Mouse (Mus musculus) left cerebral cortex, postnatal 25 days (tissue): ENCODE data around the gene Wiz. TPM values are rescaled to one million over a fixed set of nuclear protein-coding genes. Genes with fewer than 3 reads are reported as not detected.
A peak's percentile ranks its signal among the peaks of the same experiment; 100 is the strongest.

ENCODE experiments used
- DNase-seq, 2 experiments: peaks; one replicate each; pipeline ENCODE4 v3.0.0; 2022; ENCODE audit warnings: low spot score in 2 of 2, mixed read lengths in 1 of 2
- intact Hi-C: fragments of 180-260 bp; cut with DNase I; formaldehyde crosslinking; loops from one replicate; pipeline ENCODE4 v1.15.1; 2025
- total RNA-seq, 2 experiments: library from RNA; stranded (reverse); gene quantifications; 2 replicates each; pipeline ENCODE4 v1.2.3; 2021

Wiz gene
- total RNA-seq = 10 to 100 TPM; 55.0 to 56.7 TPM

DNA sequence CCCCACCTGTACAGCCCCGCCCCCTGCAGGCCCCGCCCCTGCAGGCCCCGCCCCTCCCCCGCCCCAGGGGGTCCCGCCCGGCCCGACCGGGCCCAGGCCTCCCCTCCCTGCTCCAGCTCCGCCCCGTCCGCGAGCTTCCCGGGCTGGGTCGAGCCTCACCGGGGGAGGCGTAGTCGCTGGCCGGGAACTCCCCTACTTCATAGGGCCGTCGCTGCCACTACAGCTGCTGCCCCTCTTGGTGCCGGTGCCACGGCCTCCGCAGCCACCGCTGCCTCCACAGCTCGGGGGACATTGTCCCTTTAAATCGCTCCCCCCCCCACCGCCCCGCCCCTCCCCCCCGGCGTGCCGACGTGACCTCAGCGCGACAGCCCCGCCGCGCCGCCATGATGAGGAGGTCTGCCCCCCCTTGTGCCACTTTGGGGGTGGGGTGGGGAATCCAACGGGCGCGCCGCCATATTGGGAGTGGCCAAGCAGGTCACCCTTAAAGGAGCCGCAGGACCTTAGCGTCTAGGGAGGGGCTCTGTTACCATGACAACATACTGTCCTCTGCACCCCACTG is at the start of gene Wiz:
TSS of gene Wiz (minus strand) at position 339 of the 559 bp plus-strand sequence.
- intact Hi-C loops = loop anchor here (1.0 to 2.0 kb wide), 3 partner anchors 25 to 105 kb away; no protein-coding TSS in a partner anchor
- DNase-seq = peak; percentile 90 to 95

GRCm38 (mm10) chr17:32437106-32437505 is 47.9 kb upstream of the Wiz start:
- intact Hi-C loops = no loop called here
- no peak for DNase-seq

DNA sequence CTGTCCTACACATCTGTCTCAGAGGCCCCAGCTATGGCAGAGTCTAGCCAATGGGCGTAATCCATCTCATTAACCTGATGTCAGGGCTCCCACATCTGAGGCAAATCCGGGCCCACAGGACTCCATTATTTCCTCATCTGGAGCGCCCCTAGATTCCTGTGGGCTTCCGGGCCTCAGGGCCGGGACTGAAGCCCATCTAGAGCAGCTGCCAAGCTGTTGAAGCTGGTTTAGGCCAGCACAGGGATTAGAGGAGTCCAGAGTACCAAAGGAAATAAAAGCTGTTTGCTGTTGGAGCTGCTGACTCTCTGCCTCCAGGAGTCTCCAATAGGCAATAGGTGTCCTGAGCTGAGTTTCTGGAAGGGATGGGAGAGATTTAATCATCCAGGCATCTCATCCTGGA is 45.9 kb upstream of the Wiz start:
- intact Hi-C loops = no loop called here
- no peak for DNase-seq

- no peak for DNase-seq
- intact Hi-C loops = no loop called here
Measured at GRCm38 (mm10) chr17:32434324-32434723, 45.1 kb upstream of the Wiz start.

- intact Hi-C loops = loop anchor here (1.0 to 2.0 kb wide), 2 partner anchors 43 to 83 kb away; partner anchors contain the start of gene Wiz
- peak; percentile 3 to 12 for DNase-seq
Measured at GRCm38 (mm10) chr17:32431972-32432371, 42.7 kb upstream of the Wiz start.

DNA sequence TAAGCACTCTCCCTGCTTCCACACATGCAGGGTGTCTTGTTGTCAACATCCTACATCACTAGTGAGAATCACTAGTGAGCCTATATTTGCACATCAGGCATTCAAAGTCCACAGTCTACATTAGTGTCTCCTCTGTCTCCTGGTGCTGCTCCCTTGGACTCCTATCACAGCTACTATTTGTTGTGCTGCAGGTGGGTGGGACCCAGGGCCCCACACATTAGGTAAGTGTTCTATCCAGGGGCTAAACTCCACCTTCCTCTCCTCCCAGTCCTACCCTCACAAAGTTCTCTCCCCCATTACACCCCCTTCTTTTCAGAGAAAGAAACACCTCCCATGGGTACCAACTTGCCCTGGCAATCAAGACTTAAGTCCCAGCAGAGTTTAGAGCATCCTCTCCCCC is 37.4 kb upstream of the Wiz start:
- intact Hi-C loops = no loop called here
- no peak for DNase-seq

- intact Hi-C loops = no loop called here
- DNase-seq = no peak
Measured at GRCm38 (mm10) chr17:32424034-32424433, 34.8 kb upstream of the Wiz start, which contains the start of gene Pglyrp2. Gene Pglyrp2, minus strand, starts transcription at chr17:32424167.

DNA sequence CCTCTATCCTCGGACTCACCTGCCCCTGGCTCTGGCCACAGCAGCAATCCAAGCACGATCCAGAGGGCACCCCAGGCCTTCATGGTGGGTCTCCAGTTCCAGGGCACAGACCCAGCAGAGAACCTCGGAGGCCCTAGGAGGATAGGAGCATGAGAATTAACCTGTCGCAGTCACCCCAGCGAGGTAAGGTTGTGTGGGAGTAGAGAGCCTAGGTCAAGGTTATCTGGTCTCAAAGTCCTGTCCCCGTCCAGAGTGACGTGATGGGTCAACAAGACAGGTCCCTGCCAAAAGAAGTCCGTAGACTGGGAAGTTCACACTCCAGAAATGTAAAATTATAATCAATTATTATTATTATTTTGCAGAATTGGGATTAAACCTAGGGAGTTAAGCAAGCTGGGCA is 31.5 kb upstream of the Wiz start:
- DNase-seq = no peak
- intact Hi-C loops = no loop called here

DNA sequence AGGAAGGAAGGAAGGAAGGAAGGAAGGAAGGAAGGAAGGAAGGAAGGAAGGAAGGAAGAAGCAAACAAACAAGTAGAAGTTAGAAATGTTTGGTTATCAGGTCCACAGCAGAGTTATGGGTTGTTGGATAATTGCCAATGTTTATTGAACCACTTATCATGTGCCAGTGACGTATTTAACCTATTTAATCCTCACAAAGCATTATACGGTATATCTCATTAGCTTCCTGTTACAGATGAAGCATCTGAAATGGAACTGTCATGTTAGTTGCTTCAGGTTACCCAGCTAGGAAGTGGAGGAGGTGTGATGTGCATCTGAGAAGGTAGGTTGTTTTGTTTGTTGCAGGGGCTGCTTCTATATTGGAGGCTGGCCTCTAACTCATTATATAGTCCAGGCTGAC is 30.8 kb upstream of the Wiz start:
- intact Hi-C loops = no loop called here
- no peak for DNase-seq

DNA sequence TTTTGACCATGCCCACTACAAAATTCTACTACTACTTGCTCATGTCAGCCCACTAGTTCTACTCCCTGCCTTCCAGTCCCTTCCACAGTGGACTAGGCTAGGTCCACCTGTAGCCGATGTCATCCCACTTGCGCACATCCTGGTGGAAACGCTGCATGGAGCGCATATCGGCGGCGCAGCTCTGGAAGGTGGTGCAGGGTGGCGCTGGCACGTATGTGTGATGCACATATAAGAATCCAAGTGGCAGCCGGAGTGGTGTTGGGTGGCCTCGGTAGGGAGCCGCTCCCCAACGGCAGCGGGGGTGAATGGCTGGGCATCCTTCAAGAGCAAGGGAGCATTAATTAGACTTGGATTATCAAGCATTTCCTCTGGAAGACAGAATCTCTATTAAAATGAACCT is 27.5 kb upstream of the Wiz start:
- no peak for DNase-seq
- intact Hi-C loops = no loop called here

GRCm38 (mm10) chr17:32415417-32416020 is 26.3 kb upstream of the Wiz start:
- DNase-seq = no peak
- intact Hi-C loops = no loop called here

GRCm38 (mm10) chr17:32411898-32412297 is 22.7 kb upstream of the Wiz start:
- no peak for DNase-seq
- intact Hi-C loops = no loop called here

GRCm38 (mm10) chr17:32403417-32403816 is 14.2 kb upstream of the Wiz start, which contains the start of gene Rasal3:
Gene Rasal3, minus strand, starts transcription at chr17:32403583.
- no peak for DNase-seq
- intact Hi-C loops = no loop called here

DNA sequence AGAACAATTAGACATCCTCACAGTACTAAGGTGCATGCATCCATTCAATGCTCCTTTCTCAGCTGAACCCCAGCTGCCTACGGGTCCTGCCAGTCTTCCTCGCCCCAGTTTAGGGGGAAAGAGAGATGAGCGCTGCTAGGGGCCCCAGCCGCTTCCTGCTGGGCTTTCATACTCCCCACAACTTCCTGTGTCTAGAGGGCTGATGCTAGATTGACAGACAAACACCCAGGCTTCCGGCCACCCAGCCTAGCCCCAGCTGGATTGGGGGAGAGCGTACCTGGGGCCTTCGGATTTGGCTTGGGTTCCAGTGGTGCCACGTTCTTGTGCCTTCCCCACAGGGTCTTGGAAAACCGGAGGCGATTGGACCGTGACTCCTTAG is 13.5 kb upstream of the Wiz start:
- no peak for DNase-seq
- intact Hi-C loops = no loop called here

GRCm38 (mm10) chr17:32402011-32402778 is 13.0 kb upstream of the Wiz start:
- no peak for DNase-seq
- intact Hi-C loops = no loop called here

- no peak for DNase-seq
- intact Hi-C loops = no loop called here
Measured at GRCm38 (mm10) chr17:32396266-32396665, 7.0 kb upstream of the Wiz start.

DNA sequence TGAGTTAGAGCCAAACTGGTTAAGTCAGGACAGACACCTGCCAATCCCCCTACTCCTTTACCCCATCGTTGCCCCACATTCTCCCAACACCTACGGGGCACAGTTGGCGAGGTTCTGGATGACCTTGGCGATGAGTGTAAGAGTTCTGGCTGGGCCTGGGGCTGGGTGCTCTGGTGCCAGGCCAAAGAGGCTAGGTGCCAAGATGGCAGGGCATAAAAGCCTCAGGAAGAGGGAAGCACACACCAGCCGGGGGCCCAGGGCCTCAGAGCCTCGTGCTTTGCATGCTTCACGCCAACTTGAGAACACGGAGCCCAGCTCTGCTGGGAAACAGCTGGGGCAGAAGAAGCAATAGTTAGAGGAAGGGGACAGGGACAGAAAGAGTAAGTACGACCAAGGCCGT is 4.7 kb upstream of the Wiz start:
- intact Hi-C loops = no loop called here
- DNase-seq = no peak

DNA sequence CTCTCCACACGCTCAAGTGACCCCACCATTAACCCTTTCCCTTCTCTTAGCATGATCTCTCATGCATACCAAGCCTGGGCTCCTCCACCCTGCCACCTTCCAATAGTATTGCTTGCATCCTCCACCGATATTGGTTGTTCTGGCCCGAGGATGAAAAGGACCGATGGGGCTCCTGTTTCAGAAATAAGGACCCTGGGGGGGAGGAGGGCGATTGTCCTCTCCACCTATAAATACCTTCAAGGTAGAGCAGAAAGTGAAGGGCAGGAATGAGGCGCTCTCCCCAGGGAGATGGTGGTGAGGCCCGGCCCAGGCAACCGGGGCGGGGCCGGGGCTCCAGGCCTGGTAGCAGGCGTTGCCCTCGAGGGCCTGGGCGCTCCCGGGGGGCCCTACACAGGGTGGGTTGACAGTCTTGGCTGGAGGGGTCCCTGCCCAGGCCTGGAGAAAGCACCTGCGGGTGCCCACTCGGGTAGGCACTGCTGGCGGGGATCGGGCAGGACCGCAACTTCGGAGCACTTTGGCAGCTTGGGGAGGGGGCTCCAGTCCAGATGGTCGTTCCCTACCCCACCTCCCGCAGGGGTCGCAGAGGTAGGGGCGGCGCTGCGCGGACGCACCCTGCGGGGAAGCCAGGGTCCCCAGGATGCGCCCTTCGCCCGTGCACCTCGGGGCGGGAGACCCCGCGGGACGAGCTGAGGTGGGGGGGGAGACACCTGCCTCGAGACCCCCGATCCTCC is 704 bp downstream of the Wiz start:
- DNase-seq = peak in 1 of 2 experiments; percentile 41
- intact Hi-C loops = loop anchor here (1.0 to 2.0 kb wide), 3 partner anchors 24 to 106 kb away; no protein-coding TSS in a partner anchor

GRCm38 (mm10) chr17:32387986-32388369 is 1.3 kb downstream of the Wiz start:
- intact Hi-C loops = loop anchor here (2.0 kb wide), 1 partner anchor 45 kb away; no protein-coding TSS in a partner anchor

More at GRCm38 (mm10) chr17:32387986-32388369, 1.3 kb downstream of the Wiz start:
- no peak for DNase-seq
